Mouse (Mus musculus) liver, embryonic 12.5 days (tissue): ENCODE data around the gene Chka. TPM values are rescaled to one million over a fixed set of nuclear protein-coding genes. Genes with fewer than 3 reads are reported as not detected.
A peak's percentile ranks its signal among the peaks of the same experiment; 100 is the strongest.

Experiments used
- ATAC-seq: fragments of 200-750 bp; cut with Nextera tagmentation; 2 replicates; pipeline ENCODE4 v1.8.0; 2017; ENCODE audit warnings: moderate number of reproducible peaks, mild to moderate bottlenecking, moderate library complexity
- H3K27ac ChIP-seq: fragments of 300-500 bp; sonication (generic); 2 replicates; pipeline ENCODE4 v1.5.1; 2016; ENCODE audit warnings: mild to moderate bottlenecking
- H3K27me3 ChIP-seq: fragments of 300-500 bp; sonication (generic); replicated peaks from 2 replicates; pipeline ENCODE4 v1.6.1; 2016; ENCODE audit warnings: mild to moderate bottlenecking, moderate library complexity
- H3K36me3 ChIP-seq: fragments of 300-500 bp; sonication (generic); 2 replicates; pipeline ENCODE4 v1.6.1; 2016; ENCODE audit warnings: mild to moderate bottlenecking, moderate library complexity
- H3K4me1 ChIP-seq: fragments of 300-500 bp; sonication (generic); 2 replicates; pipeline ENCODE4 v1.6.1; 2016
- H3K4me2 ChIP-seq: fragments of 300-500 bp; sonication (generic); 2 replicates; pipeline ENCODE4 v1.6.1; 2016; ENCODE audit warnings: mild to moderate bottlenecking, moderate library complexity
- H3K4me3 ChIP-seq: fragments of 300-500 bp; sonication (generic); 2 replicates; pipeline ENCODE4 v1.5.1; 2016; ENCODE audit warnings: mild to moderate bottlenecking, moderate library complexity
- H3K9ac ChIP-seq: fragments of 300-500 bp; sonication (generic); 2 replicates; pipeline ENCODE4 v1.6.1; 2016; ENCODE audit warnings: mild to moderate bottlenecking, moderate library complexity
- H3K9me3 ChIP-seq: fragments of 300-500 bp; sonication (generic); replicated peaks from 2 replicates; pipeline ENCODE4 v1.6.1; 2016; ENCODE audit warnings: mild to moderate bottlenecking, moderate library complexity
- WGBS: fragments of 180-500 bp; shearing (Covaris S2); methylation state at CpG from one replicate; pipeline ENCODE4 v1.1.7; 2016; ENCODE audit not compliant: insufficient replicate concordance; 5-methylcytosine and 5-hydroxymethylcytosine counted together
- polyA plus RNA-seq: library from polyadenylated mRNA; unstranded; fragments of >200 nt; fragmentation: Nextera tagmentation; extraction: Ambion mirVana; gene quantifications from 2 replicates; pipeline ENCODE4 v1.2.1, GENCODE M21; 2016

The Chka gene
- polyA plus RNA-seq, 1 experiment from 2014 or later: 26.7 TPM

DNA sequence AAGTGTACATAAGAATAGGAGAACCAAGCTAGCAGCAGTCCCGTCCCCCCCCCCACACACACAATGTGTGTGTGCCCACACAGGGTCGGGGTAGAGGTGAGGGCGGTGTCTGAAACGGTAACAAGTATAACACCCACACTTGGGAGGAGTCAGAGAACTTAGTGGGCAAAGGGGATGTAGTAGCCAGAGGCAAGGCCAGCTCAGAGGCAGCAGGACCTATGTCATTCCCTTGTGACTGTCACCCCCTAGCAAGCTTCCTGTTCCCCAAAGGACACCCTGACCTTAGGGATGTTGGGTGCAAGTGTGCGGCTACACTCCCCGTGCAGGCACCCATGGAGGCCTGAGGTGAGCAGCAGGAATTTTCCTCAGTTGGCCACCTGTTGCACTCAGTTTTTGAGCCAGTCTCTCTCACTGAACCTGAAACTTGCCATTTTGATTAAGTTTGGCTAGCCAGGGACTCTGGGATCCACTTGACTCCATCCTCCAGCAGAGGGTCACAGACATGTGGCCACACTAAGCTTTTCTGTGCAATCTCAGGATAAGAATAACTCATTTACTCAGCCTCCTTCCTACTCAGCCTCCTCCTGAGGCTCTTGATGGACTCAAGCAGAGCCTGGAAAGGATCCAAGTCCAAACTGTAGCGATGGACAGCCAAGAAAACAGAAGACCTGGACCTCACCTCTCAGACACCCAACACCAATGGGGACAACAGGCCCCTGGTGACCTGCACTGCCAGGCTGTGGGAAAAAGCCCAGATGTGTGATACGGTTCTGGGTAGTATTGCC lies 56.5 kb downstream of the Chka start:
- Histone ChIP-seq H3K4me2 (peak overlapping the region; percentile 95), H3K4me3 (peak overlapping the region; percentile 69; the same call in 1 of the 2 replicates)

DNA sequence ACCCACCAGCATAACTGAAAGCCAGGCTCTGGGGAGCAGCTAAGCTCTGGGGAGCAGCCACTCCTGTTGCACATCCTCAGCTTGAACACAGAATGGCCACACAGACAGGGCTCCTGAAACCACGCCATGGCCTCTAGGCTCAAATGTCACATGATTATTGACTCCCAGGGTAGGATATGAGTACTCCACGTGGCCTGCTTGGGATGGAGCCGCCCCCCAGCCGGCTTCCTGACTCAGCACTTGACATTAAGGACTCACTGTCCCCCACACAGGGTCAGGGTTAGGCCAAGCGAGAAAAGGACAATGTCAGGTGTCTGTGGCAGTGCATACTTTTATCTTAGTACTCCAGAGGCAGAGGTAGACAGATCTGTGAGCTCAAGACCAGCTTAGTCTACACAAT lies 58.6 kb downstream of the Chka start:
- H3K4me3 ChIP-seq: no peak overlapping the region
- no peak overlapping the region for H3K27ac ChIP-seq
- peaks cover 64% of the 10 kb centered on the region for H3K4me1 ChIP-seq
- 64% methylated on average over 5 of the region's 5 CpGs for WGBS
- H3K9ac ChIP-seq: no peak overlapping the region
- no peaks in the 10 kb centered on the region for H3K9me3 ChIP-seq
- peaks cover 34% of the 10 kb centered on the region for H3K36me3 ChIP-seq
- H3K27me3 ChIP-seq: no peaks in the 10 kb centered on the region
- no peak overlapping the region for H3K4me2 ChIP-seq
- ATAC-seq: no peak

More for the DNA sequence above, 56.5 kb downstream of the Chka start:
- H3K27me3 ChIP-seq: no peaks in the 10 kb centered on the region
- H3K9me3 ChIP-seq: no peaks in the 10 kb centered on the region
- peaks cover 47% of the 10 kb centered on the region for H3K36me3 ChIP-seq
- H3K9ac ChIP-seq: peak overlapping the region; percentile 78; the same call in 1 of the 2 replicates
- ATAC-seq: no peak
- WGBS: 68% methylated on average over 8 of the region's 8 CpGs
- H3K4me1 ChIP-seq: peaks cover 67% of the 10 kb centered on the region
- peak overlapping the region; percentile 75 for H3K27ac ChIP-seq

DNA sequence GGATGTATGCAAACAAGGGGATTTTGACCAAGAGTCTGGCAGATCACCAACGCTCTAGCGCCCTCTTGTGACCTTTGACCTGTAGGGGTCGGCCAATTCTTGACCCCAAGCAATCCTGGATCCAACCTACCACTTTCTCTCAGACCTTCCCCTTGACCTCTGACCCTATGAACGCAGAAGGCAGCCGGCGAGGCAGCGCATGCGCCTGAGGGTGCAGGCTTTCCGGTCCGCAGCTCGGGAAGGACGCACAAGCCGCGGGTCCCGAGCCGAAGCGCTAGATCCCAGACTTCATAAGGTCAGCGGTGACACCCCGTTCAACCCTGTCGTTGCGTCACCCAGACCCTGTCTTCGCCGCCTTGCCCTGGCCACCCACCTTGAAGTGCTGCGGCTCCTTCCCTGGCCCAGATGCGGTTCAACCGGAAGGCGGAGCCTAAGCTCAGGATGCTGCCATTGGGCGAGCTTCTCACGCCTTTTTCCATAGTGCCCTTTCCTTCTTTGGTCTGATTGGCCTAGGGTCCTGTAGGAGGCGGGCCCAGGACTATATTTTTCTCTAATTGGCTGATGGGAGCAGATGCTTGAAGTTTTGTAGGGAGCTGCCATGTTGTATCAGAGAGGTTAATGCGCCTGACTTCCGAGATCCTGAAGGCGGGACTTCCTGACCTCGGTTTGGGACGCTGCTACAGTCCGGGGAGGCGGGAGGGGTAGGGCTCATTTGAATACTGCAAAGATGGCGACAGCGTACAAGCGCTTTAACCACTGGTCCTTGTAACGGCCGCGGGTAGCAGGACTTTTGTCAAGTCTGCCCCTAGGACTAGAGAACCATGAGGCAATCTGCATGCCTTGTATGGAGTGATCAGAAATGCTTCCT lies 61.0 kb downstream of the Chka start, which contains the start of gene Ndufs8:
Gene Ndufs8, minus strand, starts transcription at position 438 of the 868 bp plus-strand sequence.
- Histone ChIP-seq H3K9me3 (no peaks in the 10 kb centered on the region), H3K36me3 (peaks cover 34% of the 10 kb centered on the region), H3K4me3 (peak within 1 kb of the TSS; percentile 76), H3K27ac (peak within 1 kb of the TSS; percentile 81), H3K9ac (peak within 1 kb of the TSS; percentile 75), H3K4me1 (peaks cover 41% of the 10 kb centered on the region), H3K27me3 (no peaks in the 10 kb centered on the region), H3K4me2 (peak within 1 kb of the TSS; percentile 82)
- ATAC-seq: peak; percentile 95
- under 1% methylated on average over 43 of the region's 43 CpGs for WGBS

DNA sequence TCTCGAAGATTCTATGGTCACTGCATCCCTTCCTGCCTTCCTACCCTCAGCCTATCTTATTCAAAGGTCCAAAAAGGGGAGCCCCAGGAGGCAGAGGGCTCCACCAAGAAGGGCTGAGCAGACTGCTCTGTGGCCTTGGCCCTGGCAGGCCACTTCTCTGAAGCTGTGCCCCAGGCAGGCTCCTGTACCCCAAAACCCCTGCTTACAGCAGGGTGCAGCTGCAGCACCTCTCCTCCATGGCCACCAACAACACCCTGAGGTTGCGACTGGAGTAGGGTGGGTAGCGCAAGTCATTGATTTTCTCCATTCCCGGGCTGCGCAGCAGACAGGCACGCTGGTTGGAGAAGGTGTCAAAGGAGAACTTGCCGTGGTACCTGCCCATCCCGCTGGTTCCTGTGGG lies 62.1 kb downstream of the Chka start:
- H3K27ac ChIP-seq: peak overlapping the region; percentile 77
- H3K4me2 ChIP-seq: peak overlapping the region; percentile 77
- 73% methylated on average over 8 of the region's 8 CpGs for WGBS
- H3K4me1 ChIP-seq: peaks cover 36% of the 10 kb centered on the region
- H3K27me3 ChIP-seq: no peaks in the 10 kb centered on the region
- H3K4me3 ChIP-seq: peak overlapping the region; percentile 76
- ATAC-seq: no peak
- H3K9me3 ChIP-seq: no peaks in the 10 kb centered on the region
- peaks cover 24% of the 10 kb centered on the region for H3K36me3 ChIP-seq
- H3K9ac ChIP-seq: peak overlapping the region; percentile 71

DNA sequence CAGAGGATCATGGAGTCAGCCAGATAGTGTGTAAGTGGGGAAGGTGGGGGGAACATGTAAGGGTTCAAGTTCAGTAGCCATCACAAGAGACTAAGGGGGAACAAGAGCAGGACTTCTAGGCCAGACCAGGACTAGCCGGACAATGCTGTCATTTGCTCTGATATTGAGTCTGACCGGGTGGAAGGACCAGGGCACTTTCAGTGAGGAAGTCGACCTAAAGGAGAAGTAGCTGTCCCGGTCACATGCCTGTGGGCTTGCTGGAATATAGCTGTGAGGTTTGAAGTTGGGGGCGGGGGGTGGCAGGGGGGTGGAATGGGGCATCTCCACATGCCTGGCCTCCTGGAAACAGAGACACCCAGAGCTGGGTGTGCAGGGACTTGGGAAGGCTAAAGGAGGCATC lies 63.0 kb downstream of the Chka start:
- peaks cover 17% of the 10 kb centered on the region for H3K36me3 ChIP-seq
- H3K27ac ChIP-seq: no peak overlapping the region
- no peak overlapping the region; the same call in 1 of the 2 replicates for H3K4me3 ChIP-seq
- no peaks in the 10 kb centered on the region for H3K9me3 ChIP-seq
- peak overlapping the region; percentile 18; the same call in 1 of the 2 replicates for H3K9ac ChIP-seq
- no peaks in the 10 kb centered on the region for H3K27me3 ChIP-seq
- H3K4me2 ChIP-seq: peak overlapping the region; percentile 77
- H3K4me1 ChIP-seq: peaks cover 36% of the 10 kb centered on the region
- ATAC-seq: no peak
- 53% methylated on average over 5 of the region's 5 CpGs for WGBS

- Histone ChIP-seq H3K4me3 (no peak overlapping the region), H3K36me3 (no peaks in the 10 kb centered on the region), H3K27me3 (no peaks in the 10 kb centered on the region), H3K4me2 (no peak overlapping the region), H3K27ac (no peak overlapping the region), H3K9ac (0 out of 2 replicates have a peak overlapping the region, but pooled peaks have one; percentile 12), H3K9me3 (no peaks in the 10 kb centered on the region), H3K4me1 (peaks cover 25% of the 10 kb centered on the region)
- 74% methylated on average over 11 of the region's 11 CpGs for WGBS
- no peak for ATAC-seq
Measured at GRCm38 (mm10) chr19:3916727-3917126, 65.2 kb downstream of the Chka start.

GRCm38 (mm10) chr19:3919928-3920327 lies 68.4 kb downstream of the Chka start:
- H3K36me3 ChIP-seq: no peaks in the 10 kb centered on the region
- ATAC-seq: no peak

DNA sequence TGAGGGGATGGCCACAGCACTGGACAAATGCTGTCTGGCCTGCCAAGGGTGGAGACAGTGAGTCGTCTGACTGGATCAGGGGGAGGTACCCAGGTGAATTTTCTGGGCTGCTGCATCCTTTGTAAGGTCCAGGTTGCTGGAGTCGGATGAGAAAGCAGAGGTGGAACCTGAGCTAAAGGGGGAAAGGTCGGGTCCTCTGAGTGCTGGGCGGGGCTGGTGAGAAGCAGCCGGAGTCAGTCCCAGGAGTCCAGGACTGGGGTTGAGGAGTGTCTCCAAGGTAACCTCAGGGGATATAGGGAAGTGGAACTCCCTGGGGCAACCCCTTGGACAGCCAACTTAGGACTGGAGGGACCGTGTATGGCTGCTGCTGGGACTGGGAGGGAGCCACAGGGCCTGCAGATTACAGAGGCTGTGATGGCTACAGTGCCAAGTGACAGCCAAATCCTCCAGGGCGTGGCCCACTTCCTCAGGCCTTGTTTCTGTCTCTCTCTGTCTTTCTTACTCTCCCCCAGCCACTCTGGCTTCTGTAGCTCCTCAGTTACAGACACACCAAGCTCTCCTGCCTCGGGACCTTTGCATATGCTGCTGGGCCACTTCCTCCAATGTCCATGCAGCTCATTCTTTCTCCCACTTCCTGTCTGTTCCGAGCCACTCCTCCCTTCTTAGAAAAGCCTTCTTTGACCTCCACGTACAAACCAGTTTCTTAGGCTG lies 71.2 kb downstream of the Chka start:
- Histone ChIP-seq H3K4me3 (no peak overlapping the region), H3K27me3 (no peaks in the 10 kb centered on the region; the same call in 1 of the 2 replicates), H3K27ac (no peak overlapping the region), H3K9ac (no peak overlapping the region), H3K9me3 (no peaks in the 10 kb centered on the region), H3K4me1 (peaks cover 29% of the 10 kb centered on the region), H3K4me2 (no peak overlapping the region), H3K36me3 (no peaks in the 10 kb centered on the region)
- no peak for ATAC-seq
- WGBS: 42% methylated on average over 10 of the region's 10 CpGs

More at GRCm38 (mm10) chr19:3919928-3920327, 68.4 kb downstream of the Chka start:
- Histone ChIP-seq H3K27ac (no peak overlapping the region), H3K9ac (no peak overlapping the region), H3K27me3 (no peaks in the 10 kb centered on the region), H3K9me3 (no peaks in the 10 kb centered on the region), H3K4me3 (no peak overlapping the region), H3K4me2 (no peak overlapping the region), H3K4me1 (peaks cover 22% of the 10 kb centered on the region)

- no peak overlapping the region for H3K27ac ChIP-seq
- no peak overlapping the region for H3K9ac ChIP-seq
- H3K27me3 ChIP-seq: no peaks in the 10 kb centered on the region; the same call in 1 of the 2 replicates
- H3K4me1 ChIP-seq: peaks cover 29% of the 10 kb centered on the region
- H3K36me3 ChIP-seq: no peaks in the 10 kb centered on the region
- H3K4me3 ChIP-seq: no peak overlapping the region
- H3K9me3 ChIP-seq: no peaks in the 10 kb centered on the region
- ATAC-seq: no peak
- 54% methylated on average over 13 of the region's 13 CpGs for WGBS
- H3K4me2 ChIP-seq: no peak overlapping the region
Measured at GRCm38 (mm10) chr19:3923586-3923985, 72.0 kb downstream of the Chka start.

DNA sequence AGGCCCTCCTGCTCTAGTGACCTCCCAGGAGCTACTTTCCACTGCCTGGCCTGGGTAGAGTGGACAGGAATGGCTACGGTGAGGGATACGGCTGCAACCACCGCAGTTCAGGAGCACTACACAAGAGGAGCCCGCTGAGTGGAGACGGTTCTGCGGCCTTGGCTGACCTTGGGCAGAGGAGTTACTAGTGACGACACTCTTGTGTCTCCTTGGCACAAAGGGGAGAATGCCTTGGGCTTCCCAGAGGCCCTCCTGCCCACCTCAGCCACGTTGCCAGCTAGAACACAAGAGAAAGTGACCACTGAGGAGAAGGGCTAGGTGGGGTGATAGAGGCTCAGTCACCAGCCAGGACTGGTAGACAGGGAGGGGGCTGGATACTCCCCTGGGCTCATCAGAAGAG lies 72.6 kb downstream of the Chka start:
- Histone ChIP-seq H3K4me1 (peaks cover 33% of the 10 kb centered on the region), H3K9ac (no peak overlapping the region), H3K27me3 (no peaks in the 10 kb centered on the region; the same call in 1 of the 2 replicates), H3K9me3 (no peaks in the 10 kb centered on the region), H3K4me3 (no peak overlapping the region), H3K27ac (no peak overlapping the region; the same call in 1 of the 2 replicates), H3K4me2 (no peak overlapping the region), H3K36me3 (no peaks in the 10 kb centered on the region)
- WGBS: 76% methylated on average over 8 of the region's 8 CpGs
- no peak for ATAC-seq

GRCm38 (mm10) chr19:3924868-3925267 lies 73.3 kb downstream of the Chka start:
- H3K9me3 ChIP-seq: no peaks in the 10 kb centered on the region

More at GRCm38 (mm10) chr19:3924868-3925267, 73.3 kb downstream of the Chka start:
- Histone ChIP-seq H3K9ac (no peak overlapping the region), H3K4me3 (no peak overlapping the region), H3K27me3 (peaks cover 5% of the 10 kb centered on the region; the same call in 1 of the 2 replicates), H3K4me2 (no peak overlapping the region), H3K27ac (no peak overlapping the region), H3K36me3 (no peaks in the 10 kb centered on the region), H3K4me1 (peaks cover 39% of the 10 kb centered on the region)
- ATAC-seq: no peak
- 66% methylated on average over 7 of the region's 7 CpGs for WGBS
